Mouse (Mus musculus) myocyte (in vitro differentiated cells): Measurements from ENCODE around the gene Tbc1d10c.

ENCODE experiments used
- CEBPB ChIP-seq: IDR thresholded peaks from 2 replicates; pipeline ENCODE4 v1.6.1; 2011; ENCODE audit warnings: mild to moderate bottlenecking, moderate library complexity; ENCODE audit not compliant: poor library complexity, insufficient read depth, severe bottlenecking
- E2F4 ChIP-seq: IDR thresholded peaks from one replicate; pipeline ENCODE4 v1.6.1; 2011; ENCODE audit warnings: mild to moderate bottlenecking, control low read depth, moderate library complexity; ENCODE audit not compliant: insufficient read depth
- MAX ChIP-seq: IDR thresholded peaks from one replicate; pipeline ENCODE4 v1.6.1; 2011; ENCODE audit warnings: low read depth, mild to moderate bottlenecking, control low read depth
- MYOG ChIP-seq, 3 experiments: IDR thresholded peaks; one replicate each; pipeline ENCODE4 v1.6.1; 2011; ENCODE audit warnings: control low read depth in 2 of 3, low read depth in 2 of 3, mild to moderate bottlenecking in 2 of 3; ENCODE audit not compliant: insufficient read length in 2 of 3, control insufficient read depth in 1 of 3, insufficient read depth in 1 of 3
- POLR2A ChIP-seq: IDR thresholded peaks from one replicate; pipeline ENCODE4 v1.6.1; 2011; ENCODE audit warnings: low read depth, mild to moderate bottlenecking, control low read depth, moderate library complexity; ENCODE audit not compliant: insufficient read length
- POLR2AphosphoS2 ChIP-seq: IDR thresholded peaks from one replicate; pipeline ENCODE4 v1.6.1; 2011; ENCODE audit warnings: low read depth, control low read depth; ENCODE audit not compliant: insufficient read length
- TCF12 ChIP-seq: IDR thresholded peaks from one replicate; pipeline ENCODE4 v1.6.1; 2011; ENCODE audit warnings: mild to moderate bottlenecking, control low read depth; ENCODE audit not compliant: poor library complexity, insufficient read depth, severe bottlenecking
- TCF3 ChIP-seq: IDR thresholded peaks from one replicate; pipeline ENCODE4 v1.6.1; 2011; ENCODE audit warnings: low read depth, control low read depth; ENCODE audit not compliant: insufficient read length
- USF1 ChIP-seq: IDR thresholded peaks from one replicate; pipeline ENCODE4 v1.6.1; 2011; ENCODE audit warnings: low read depth, mild to moderate bottlenecking, control low read depth, moderate library complexity

GRCm38 (mm10) chr19:4187303-4187702 is 3.8 kb downstream of the Tbc1d10c start:
- TF ChIP-seq POLR2A, result no peak
- TF ChIP-seq E2F4, result no peak
- TF ChIP-seq CEBPB, result no peak
- TF ChIP-seq USF1, result no peak
- TF ChIP-seq POLR2AphosphoS2, result no peak
- no peak for TF ChIP-seq MYOG (IDR thresholded peaks at IDR 0.05; ENCODE audit: control insufficient read depth in 1 of 3, insufficient read depth in 1 of 3, insufficient read length in 2 of 3, low read depth in 2 of 3)
- no peak for TF ChIP-seq TCF12
- TF ChIP-seq MAX, result no peak
- TF ChIP-seq TCF3, result no peak
